Comparison of ENCODE assay signal across 14 mouse cellular contexts in the genomic region with DNA sequence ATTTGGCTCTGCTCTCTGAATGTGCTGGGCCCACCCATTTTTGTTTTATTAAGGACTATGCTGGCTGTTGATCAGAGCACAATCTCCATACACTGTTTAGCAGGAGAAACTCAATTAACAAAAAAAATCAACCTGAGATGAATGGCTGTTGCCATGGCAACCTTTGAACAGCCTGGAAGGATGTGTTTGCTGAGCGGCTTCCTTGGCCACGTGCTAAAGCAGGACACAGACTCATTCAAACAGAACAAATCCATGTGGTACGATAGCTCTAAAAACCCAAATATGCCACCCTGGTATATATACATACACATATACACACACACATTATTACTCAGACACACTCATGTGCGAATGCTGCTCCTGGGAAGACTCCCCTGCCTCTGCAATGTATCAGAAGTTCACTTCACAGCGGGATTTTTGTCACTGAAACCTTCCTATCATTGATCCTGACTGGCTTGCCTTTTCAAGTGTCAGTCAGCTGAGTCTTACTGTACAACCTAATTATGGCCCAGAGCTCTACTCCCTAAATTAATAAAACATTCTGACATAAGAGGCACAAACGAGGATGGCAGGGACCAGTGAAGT.
DNase-seq lines count a peak whose midpoint lies in the region; ATAC-seq lines count a peak whose summit lies in the region.
"Had no signal": no experiment of that assay in that cellular context is flagged by ENCODE, and none has a peak within 500 bp of the region (broad histone marks: within the 10 kb centered on the region; RNA-seq: fewer than 3 reads in every experiment).

No protein-coding gene starts in this region.

- no peak overlapping the region for H3K27ac ChIP-seq in embryonic facial prominence, embryonic 11.5 days (replicated peaks; ENCODE audit: low read depth, low read length)
- H3K27ac ChIP-seq in hindbrain, embryonic 16.5 days (ENCODE audit: low read depth, low read length), result no peak overlapping the region
- H3K27ac ChIP-seq in midbrain, embryonic 16.5 days (ENCODE audit: low read length), result no peak overlapping the region; the same call in 1 of the 2 replicates
- no peak overlapping the region for H3K27ac ChIP-seq in kidney, embryonic 16.5 days (ENCODE audit: low read length)
- H3K27ac ChIP-seq: limb, embryonic 13.5 days; macrophage had no signal

- DNase-seq in R1 (ENCODE audit: low read depth, low spot score), result peak; percentile 44
- peak; percentile 14 for DNase-seq in embryonic facial prominence, embryonic 11.5 days (ENCODE audit: low spot score)
- no peak for DNase-seq in adrenal gland, postnatal 4 days (ENCODE audit: low spot score in 2 of 2)
- DNase-seq in lung, postnatal 25 days (ENCODE audit: low spot score), result no peak
- DNase-seq in ovary, postnatal 36 days (ENCODE audit: low spot score), result no peak
- DNase-seq: adrenal gland, adult 2 months; heart, adult 18-20 months had no signal

- H3K9ac ChIP-seq in embryonic facial prominence, embryonic 11.5 days (replicated peaks; ENCODE audit: low read length), result no peak overlapping the region
- H3K9ac ChIP-seq in hindbrain, embryonic 16.5 days (ENCODE audit: low read depth, low read length), result no peak overlapping the region; the same call in 1 of the 2 replicates
- no peak overlapping the region for H3K9ac ChIP-seq in midbrain, embryonic 16.5 days (ENCODE audit: low read depth, low read length)
- no peak overlapping the region for H3K9ac ChIP-seq in kidney, embryonic 16.5 days (replicated peaks; ENCODE audit: low read length)
- H3K9ac ChIP-seq: limb, embryonic 13.5 days had no signal

- no peaks in the 10 kb centered on the region for H3K4me1 ChIP-seq in embryonic facial prominence, embryonic 11.5 days (ENCODE audit: control insufficient read depth, insufficient read depth, low read length)
- H3K4me1 ChIP-seq in hindbrain, embryonic 16.5 days (ENCODE audit: control insufficient read depth, insufficient read depth, low read depth, low read length), result peaks cover 6% of the 10 kb centered on the region
- peaks cover 19% of the 10 kb centered on the region for H3K4me1 ChIP-seq in midbrain, embryonic 16.5 days (ENCODE audit: control insufficient read depth, insufficient read depth, low read length)
- H3K4me1 ChIP-seq in kidney, embryonic 16.5 days (ENCODE audit: insufficient read depth, low read length), result no peaks in the 10 kb centered on the region
- H3K4me1 ChIP-seq: limb, embryonic 13.5 days had no signal

- no peak overlapping the region for H3K4me3 ChIP-seq in embryonic facial prominence, embryonic 11.5 days (ENCODE audit: low read depth, low read length)
- H3K4me3 ChIP-seq in hindbrain, embryonic 16.5 days (ENCODE audit: low read length), result no peak overlapping the region
- no peak overlapping the region for H3K4me3 ChIP-seq in midbrain, embryonic 16.5 days (ENCODE audit: low read depth, low read length)
- no peak overlapping the region for H3K4me3 ChIP-seq in kidney, embryonic 16.5 days (ENCODE audit: low read length)
- H3K4me3 ChIP-seq: limb, embryonic 13.5 days had no signal

- no peak overlapping the region for H3K4me2 ChIP-seq in embryonic facial prominence, embryonic 11.5 days (ENCODE audit: low read depth, low read length)
- H3K4me2 ChIP-seq in hindbrain, embryonic 16.5 days (ENCODE audit: low read length), result no peak overlapping the region
- H3K4me2 ChIP-seq in midbrain, embryonic 16.5 days (ENCODE audit: low read length), result peak overlapping the region; percentile 8; the same call in 1 of the 2 replicates
- H3K4me2 ChIP-seq in kidney, embryonic 16.5 days (replicated peaks; ENCODE audit: low read depth, low read length), result no peak overlapping the region
- H3K4me2 ChIP-seq: limb, embryonic 13.5 days had no signal

- no peaks in the 10 kb centered on the region for H3K9me3 ChIP-seq in embryonic facial prominence, embryonic 11.5 days (replicated peaks; ENCODE audit: control insufficient read depth, low read length)
- no peaks in the 10 kb centered on the region for H3K9me3 ChIP-seq in hindbrain, embryonic 16.5 days (ENCODE audit: control insufficient read depth, low read length)
- H3K9me3 ChIP-seq in midbrain, embryonic 16.5 days (replicated peaks; ENCODE audit: control insufficient read depth, low read length, poor library complexity, severe bottlenecking), result no peaks in the 10 kb centered on the region
- no peaks in the 10 kb centered on the region for H3K9me3 ChIP-seq in kidney, embryonic 16.5 days (ENCODE audit: low read length)
- H3K9me3 ChIP-seq: limb, embryonic 13.5 days had no signal

- H3K27me3 ChIP-seq in embryonic facial prominence, embryonic 11.5 days (ENCODE audit: control insufficient read depth, insufficient read depth, low read length), result no peaks in the 10 kb centered on the region
- no peaks in the 10 kb centered on the region for H3K27me3 ChIP-seq in hindbrain, embryonic 16.5 days (replicated peaks; ENCODE audit: control insufficient read depth, insufficient read depth, low read length)
- H3K27me3 ChIP-seq in midbrain, embryonic 16.5 days (ENCODE audit: control insufficient read depth, insufficient read depth, low read depth, low read length), result no peaks in the 10 kb centered on the region
- H3K27me3 ChIP-seq in kidney, embryonic 16.5 days (ENCODE audit: insufficient read depth, low read length), result no peaks in the 10 kb centered on the region
- H3K27me3 ChIP-seq: CH12.LX; limb, embryonic 13.5 days had no signal

- no peak for ATAC-seq in embryonic facial prominence, embryonic 11.5 days (replicated peaks; ENCODE audit: insufficient number of reproducible peaks, low FRiP score, low TSS enrichment, low read depth)
- ATAC-seq in hindbrain, embryonic 16.5 days, result peak; percentile 74
- ATAC-seq in midbrain, embryonic 16.5 days, result peak; percentile 68
- ATAC-seq in kidney, embryonic 16.5 days (ENCODE audit: low FRiP score, low TSS enrichment), result no peak
- ATAC-seq: intestine, postnatal 0 days had no signal

- H3K36me3 ChIP-seq in embryonic facial prominence, embryonic 11.5 days (replicated peaks; ENCODE audit: control insufficient read depth, insufficient read depth, low read depth, low read length), result no peaks in the 10 kb centered on the region
- H3K36me3 ChIP-seq in hindbrain, embryonic 16.5 days (ENCODE audit: control insufficient read depth, insufficient read depth, low read length), result no peaks in the 10 kb centered on the region
- no peaks in the 10 kb centered on the region for H3K36me3 ChIP-seq in midbrain, embryonic 16.5 days (ENCODE audit: control insufficient read depth, insufficient read depth, low read length)
- no peaks in the 10 kb centered on the region for H3K36me3 ChIP-seq in kidney, embryonic 16.5 days (ENCODE audit: insufficient read depth, low read length)
- H3K36me3 ChIP-seq: limb, embryonic 13.5 days had no signal

- 65% methylated on average over 6 of the region's 6 CpGs for WGBS in embryonic facial prominence, embryonic 11.5 days
- 24% methylated on average over 6 of the region's 6 CpGs for WGBS in hindbrain, embryonic 16.5 days
- 12% methylated on average over 6 of the region's 6 CpGs for WGBS in midbrain, embryonic 16.5 days
- 60% methylated on average over 6 of the region's 6 CpGs for WGBS in kidney, embryonic 16.5 days

Comparison
In these comparisons a context has a peak if more than half of its experiments do, and no peak if none do; other contexts are left out.
1. DNase-seq: peak in R1 (single experiment) and embryonic facial prominence, embryonic 11.5 days (single experiment); none in adrenal gland, postnatal 4 days (0 of 2), lung, postnatal 25 days (single experiment) and ovary, postnatal 36 days (single experiment).
2. ATAC-seq: peak in hindbrain, embryonic 16.5 days (single experiment) and midbrain, embryonic 16.5 days (single experiment); none in embryonic facial prominence, embryonic 11.5 days (single experiment) and kidney, embryonic 16.5 days (single experiment).